Mouse (Mus musculus): ENCODE data around the gene Gm17268. TPM values are rescaled to one million over a fixed set of nuclear protein-coding genes. Genes with fewer than 3 reads are reported as not detected.

The Gm17268 gene
- not detected for polyA plus RNA-seq (2017; shearing (Covaris generic))

DNA sequence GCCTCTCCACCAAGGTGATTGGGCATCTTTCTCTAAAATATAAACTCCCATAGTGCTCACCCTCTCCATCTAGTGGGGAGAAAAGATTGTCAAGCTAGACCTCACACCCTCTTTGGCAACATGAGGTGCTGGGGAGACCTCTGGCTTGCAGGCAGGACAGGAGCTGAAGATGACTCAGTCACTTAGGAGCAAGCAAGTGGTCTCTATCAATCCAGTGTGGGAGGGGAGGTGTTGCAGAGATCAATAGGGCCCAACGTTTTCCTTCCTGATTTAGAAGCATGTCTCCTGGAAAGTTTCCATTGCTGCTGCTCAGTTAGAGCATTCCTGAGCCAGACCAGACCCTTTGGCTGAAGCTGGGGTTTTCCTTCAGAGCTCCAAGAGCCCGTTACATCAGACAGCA, at the start of gene Gm17268:
Gm17268 (minus strand) TSS at position 28 of the 400 bp plus-strand sequence.
- ATAC-seq, result no peak

DNA sequence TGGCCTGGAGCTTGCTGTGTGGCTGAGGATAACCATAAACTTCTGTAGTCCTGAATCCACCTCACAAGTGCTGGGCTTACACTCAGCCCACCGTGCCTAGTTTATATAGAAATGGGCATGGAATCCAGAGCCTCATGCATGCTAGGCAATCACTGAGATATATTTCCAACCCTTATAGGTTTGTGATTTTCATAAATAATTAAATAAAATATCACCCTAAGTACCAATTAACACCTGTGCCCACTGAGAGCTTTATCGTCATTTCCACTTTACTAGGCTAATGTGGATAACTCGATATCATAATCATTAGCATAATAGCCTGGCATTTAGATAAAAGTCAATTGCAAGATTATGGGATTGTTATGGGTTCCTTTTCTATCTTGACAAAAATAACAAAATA, 46.0 kb upstream of the Gm17268 start:
- no peak for ATAC-seq

DNA sequence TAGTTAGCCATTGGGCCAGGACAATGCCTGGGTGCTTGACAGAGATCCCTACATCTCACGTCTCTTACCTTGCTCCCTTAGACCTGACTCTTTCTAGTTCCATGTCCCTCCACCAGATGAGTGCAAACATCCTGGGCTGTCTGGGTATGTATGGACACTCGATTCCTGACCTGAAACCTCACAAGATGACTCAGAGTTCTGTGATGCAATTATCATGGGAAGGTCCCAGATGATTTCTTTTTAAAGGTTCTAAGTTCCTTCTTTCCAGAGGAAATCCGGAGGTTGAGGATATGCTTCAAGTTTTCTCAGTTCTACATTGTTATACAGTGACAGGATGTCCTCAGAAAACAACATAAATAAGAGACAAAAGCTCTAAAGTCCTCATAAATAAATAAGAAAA, 42.5 kb upstream of the Gm17268 start:
- ATAC-seq, result no peak

DNA sequence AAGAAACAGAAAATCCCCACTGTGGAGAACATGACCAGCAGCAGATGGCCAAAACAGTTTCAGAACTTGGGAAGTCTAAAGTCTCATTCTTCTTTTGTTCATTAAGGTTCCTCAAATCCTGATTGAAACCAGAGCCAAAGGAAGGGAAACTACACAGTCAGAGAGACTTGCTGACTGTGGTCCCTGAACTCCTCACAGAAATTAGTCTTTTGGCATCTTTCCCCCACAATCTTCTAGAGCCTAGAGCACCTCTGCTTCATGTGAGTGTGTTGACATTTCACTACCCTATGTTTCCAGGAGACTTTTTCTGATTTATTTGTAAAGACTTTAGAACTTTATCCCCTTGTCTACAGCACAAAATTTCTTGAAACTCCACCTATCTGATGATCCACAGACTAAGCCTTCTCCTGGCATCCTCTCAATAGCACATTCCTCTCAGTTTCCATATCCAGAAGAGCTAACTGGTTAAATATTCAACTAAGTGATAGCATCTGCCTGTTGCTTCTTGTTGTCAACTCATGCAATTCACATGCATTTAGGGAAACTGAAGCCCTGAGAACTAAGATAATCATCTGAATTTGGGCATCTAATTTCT, 39.9 kb upstream of the Gm17268 start:
- no peak for ATAC-seq

DNA sequence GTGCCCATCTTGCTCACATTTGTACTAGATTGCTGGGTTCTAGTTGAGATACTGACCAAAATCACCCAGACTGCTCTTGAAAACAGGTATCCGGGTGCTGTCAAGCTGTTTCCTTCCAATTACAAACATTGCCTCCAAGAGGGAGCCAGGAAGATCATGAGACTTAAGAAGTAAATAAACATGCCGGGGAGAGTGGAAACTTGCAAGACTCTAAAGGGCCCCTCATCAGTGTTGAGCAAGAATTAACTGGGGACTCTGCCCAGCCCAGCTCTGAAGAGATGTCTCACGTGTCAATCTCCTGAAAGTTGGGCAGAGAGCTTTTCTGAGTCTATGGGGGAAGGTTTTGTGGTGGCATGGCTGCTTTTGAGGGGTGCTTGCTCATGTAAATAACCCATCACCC, 38.7 kb upstream of the Gm17268 start:
- ATAC-seq, result no peak

DNA sequence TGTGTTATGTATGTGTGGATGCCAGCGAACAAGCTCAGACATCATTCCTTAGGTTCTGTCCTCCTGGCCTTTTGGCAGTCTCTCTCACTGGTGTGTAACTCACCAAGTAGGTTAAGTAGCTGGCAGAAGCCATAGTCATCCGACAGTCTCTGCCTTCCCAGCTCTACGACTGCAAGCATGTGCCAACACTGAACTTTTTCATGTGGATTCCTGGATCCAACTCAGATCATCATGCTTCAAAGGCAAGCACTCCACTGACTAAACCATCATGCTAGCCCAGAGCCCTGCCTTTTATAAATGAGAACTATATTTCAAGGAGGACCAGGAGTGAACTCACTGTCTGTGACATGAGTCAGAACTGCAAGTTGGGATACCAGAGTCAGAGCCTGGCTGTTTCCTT, 35.3 kb upstream of the Gm17268 start:
- no peak for ATAC-seq

DNA sequence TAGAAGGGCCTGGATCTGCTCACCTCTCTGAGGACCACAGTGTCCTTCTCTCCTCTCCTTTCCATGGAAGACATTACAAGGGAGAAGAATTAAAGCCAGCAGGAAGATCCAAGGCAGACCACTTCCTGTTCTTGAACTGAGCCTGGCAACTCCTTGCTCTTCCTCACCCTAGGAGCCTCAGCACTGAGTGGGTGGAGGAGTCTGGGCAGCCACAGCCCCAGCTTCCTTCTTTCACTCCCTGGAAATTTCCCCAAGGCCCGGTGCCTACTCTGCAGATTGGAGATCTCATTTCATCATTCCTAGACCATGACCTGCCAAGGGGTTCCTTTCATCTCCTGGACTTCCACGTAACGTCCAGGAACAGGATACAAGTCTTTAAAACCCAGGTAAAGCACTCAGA, 34.6 kb upstream of the Gm17268 start:
- ATAC-seq, result no peak

DNA sequence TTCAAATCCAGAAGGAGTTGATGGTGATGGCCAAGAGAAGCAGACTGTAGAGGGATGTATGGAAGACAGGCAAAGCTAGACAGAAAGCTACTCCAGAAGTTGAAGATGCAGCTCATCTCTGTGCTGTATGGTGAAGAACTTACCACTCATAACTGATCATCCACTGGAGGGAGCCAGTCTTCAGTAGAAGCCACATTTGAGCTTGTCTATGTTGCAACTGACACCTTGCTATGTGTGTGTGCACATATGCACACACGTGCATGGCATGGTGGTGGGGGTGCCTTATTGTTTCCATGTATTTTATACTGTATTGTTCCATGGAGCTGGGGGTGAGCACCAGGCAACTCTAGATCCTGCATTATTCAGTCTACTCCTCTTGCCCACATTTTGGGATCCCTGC, 34.0 kb upstream of the Gm17268 start:
- ATAC-seq, result no peak

DNA sequence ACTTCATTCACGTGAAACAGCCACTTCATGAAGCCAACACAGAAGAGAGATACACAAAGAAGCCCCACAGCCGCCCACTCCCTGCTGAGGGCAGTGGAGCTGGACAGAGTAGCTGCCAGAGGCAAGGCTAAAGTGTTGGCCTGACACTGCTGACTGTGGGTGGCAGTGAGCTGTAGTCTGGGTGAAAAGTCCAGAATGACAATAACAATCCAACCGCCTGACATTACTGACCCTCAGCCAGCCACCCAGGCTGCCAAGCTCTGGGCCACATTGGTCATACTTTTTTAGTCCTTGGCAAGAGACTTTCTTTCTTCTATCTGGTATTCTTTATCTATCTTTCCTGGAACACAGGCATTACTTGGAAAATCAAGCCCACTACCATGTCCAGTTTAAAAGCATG, 32.7 kb upstream of the Gm17268 start:
- no peak for ATAC-seq

DNA sequence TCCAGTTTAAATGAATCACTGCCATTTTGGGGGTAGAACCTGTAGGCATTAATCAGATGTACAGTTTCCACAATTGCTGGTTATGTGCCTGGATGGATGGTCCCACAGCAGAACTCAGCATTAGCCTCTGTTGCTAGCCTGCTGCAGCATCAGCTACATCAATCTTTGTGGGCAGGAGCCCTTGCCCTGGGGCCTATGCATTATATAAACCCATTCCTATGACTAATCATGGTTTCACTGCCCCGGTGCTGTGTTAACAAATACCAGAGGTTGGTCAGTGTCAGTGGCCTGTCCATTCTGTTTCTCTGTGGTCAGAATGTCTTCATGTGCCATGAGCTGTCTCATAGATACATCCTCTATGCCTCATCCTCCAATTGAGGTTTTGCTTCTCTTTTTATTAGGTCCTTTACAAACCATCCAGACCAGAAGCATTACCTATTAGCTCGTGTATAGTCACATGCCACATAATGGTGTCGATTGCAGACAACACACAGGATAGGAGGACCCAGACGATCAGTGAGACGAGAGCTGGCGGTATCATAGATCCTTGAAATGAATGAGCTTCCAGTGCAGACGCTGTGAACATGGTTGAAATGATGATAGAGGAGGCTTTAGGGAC, 28.7 kb upstream of the Gm17268 start:
- no peak for ATAC-seq

DNA sequence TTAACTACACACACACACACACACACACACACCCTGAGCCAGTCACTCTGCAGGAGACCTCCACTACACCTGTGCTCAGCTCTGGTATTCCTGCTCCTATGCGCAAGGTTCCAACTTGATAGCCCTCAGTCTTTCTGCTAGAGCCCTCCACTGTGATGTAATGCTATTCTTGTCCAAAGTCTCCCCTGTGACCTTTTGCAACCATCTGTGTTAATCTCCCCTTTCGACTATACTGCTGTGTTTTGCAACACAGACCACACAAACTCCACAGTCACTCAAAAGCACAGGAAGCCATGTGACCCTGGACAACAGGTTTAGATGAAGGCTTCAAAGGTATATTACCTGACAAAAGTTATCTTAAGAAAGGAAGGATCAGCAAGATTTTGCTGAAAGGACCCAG, 25.1 kb upstream of the Gm17268 start:
- no peak for ATAC-seq

DNA sequence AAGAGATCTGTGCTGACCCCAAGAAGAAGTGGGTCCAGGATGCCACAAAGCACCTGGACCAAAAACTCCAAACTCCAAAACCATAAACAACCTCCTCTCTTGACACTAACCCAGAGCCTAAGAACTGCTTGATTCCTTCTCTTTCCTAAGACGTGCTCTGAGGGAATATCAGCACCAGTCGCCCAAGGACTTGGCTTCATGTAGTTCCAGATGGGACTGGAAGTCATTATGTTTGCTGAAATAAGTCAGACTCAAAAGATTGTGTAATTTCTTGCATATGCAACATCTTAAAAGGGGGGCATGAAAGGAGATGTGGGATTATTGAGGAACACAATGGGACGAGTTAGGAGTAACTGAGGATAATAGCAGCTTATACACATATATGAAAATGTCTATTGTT, 23.9 kb upstream of the Gm17268 start:
- no peak for ATAC-seq

DNA sequence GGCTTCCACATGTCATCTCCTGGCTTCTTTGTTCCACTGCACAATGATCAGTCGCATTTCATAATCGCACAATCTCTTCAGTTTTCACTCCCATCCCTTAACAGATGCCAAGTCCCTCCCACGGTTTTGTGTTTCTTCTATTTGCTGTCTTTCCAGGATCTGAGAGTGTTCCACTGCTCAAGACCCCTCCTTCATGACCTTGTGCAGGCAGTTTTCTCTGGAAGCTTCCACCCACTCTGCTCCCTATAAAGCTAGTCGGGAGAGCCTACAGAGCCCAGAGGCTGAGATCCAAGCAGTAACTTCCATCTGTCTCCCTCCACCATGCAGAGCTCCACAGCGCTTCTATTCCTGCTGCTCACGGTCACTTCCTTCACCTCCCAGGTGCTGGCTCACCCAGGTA, 19.3 kb upstream of the Gm17268 start, which contains the start of gene Ccl11:
Ccl11 (plus strand) TSS at position 178 of the 400 bp plus-strand sequence.
- ATAC-seq, result no peak

DNA sequence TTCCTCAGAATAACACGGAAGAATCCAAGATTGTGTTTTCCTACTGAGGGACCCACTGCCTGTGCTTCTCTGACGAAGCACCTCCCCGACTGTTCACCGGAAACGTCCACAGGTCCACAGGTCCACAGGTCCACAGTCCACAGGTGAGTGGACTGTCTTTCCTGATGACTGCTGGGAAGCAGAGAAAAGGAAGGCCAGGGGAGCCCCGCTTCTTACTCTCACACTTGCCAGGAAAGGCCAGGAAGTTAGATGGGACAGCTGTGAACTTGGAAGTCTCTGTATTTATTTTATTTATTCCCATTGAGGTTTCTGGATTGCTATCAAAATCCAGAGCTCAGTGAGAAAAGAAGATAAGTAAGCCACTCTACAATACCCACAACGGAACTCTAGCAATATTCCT, 15.5 kb upstream of the Gm17268 start:
- ATAC-seq, result no peak

DNA sequence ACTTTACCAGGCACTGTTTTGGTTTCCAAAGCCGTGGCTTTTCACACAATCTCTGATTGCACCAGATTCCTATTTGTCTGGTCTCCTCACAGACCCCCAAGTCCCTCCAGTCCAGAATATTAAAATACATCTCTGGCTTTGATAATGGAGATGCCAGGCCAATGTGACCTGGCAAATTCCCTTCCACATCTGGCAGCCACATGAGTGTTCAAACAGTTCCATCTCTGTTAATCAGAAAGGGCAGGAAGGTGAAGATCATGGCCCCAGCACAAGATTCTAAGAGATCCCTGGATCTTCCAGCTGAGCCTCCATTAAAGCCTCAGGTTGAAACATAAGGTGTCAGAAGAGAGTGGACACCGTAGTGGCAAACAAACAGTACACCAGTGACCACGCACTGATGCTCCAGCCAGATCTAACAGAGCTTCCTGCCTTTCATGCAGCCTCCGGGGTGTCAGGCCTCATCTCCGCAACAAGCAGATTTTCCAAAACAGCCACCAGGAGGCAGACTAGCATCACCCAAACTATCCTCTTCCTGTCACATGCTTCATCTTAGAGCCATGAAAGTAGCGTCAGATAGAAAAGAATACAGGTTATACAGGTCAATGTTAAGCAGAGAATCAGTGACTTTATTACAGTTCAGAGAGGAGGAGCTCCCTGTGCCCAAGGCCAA, 9.5 kb upstream of the Gm17268 start:
- ATAC-seq, result peak; percentile 63

DNA sequence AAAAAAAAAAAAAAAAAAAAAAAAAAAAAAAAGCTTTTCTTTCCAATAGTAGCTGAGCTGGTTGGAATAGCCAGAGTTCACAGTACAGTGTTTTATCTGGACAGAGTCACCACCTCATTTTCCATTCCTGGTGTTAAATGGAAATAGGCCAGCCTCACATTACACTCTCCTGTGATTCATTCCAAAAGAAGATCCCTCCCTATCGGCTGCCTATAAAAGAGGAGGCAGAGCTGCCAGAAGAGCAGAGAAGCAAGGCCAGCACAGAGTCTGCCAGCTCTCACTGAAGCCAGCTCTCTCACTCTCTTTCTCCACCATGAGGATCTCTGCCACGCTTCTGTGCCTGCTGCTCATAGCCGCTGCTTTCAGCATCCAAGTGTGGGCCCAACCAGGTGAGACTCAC, 7.1 kb upstream of the Gm17268 start, which contains the start of gene Ccl7:
Ccl7 (plus strand) TSS at position 242 of the 400 bp plus-strand sequence.
- ATAC-seq, result no peak

DNA sequence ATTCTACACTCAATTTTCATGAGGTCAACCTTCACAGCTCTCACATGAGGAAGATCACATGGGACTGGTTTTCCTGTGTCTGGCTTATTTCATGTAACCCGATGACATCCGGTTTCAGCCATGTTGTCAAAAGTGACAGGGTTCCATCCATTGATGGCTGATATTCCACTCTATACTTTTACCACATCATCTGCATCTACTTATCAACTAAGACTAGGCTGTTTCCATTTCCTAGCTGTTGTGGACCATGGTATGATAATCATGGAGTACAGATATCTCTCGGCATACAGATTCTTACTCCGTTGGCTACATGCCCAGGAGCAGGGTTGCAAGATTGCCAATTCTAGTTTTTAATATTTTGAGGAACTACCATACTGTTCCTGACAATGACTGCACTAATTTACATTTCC, 3.3 kb upstream of the Gm17268 start:
- no peak for ATAC-seq

DNA sequence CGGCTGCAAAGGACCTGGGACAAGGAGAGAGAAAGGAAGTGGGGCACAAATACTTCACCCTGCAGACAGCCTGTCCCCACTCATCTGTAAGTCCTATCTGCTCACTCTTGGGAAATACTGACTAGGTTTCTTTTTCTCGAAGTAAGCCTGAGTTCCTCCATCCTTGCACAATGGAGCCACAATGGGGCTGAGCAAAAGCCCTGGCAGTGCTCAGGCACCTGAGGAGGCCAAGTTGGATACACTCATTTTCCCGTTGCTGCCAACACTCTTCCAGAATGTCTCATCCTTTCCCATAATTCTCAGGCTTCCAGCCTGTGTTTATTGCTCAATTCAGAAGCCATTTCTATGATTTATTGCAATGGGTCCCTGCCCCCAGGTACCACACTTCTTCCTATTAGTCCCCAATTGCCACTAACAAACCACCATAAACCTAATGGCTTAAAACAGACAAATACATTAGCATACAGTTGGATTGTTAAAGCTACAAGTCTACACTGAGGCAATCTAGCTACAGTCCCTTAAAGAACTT, 834 bp upstream of the Gm17268 start:
- no peak for ATAC-seq

DNA sequence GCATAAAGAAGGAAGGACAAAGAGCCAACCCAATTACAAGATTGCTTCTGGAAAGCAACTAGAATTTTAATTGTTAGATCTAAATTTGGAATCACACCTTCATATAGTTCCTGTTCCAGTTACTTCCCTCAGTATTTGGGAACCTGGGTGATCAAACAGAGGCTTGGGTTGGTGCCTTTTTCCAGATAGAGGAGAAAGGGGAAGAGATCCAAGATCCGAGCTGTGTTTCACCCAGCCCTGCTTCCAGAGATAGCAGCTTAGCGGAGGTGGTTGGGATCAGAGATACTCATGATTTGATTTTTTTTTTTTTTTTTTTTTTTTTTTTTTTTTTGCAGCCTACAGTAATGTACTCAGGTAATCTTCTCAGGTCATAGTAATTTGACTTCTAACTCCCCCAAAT, 2.5 kb downstream of the Gm17268 start:
- no peak for ATAC-seq

DNA sequence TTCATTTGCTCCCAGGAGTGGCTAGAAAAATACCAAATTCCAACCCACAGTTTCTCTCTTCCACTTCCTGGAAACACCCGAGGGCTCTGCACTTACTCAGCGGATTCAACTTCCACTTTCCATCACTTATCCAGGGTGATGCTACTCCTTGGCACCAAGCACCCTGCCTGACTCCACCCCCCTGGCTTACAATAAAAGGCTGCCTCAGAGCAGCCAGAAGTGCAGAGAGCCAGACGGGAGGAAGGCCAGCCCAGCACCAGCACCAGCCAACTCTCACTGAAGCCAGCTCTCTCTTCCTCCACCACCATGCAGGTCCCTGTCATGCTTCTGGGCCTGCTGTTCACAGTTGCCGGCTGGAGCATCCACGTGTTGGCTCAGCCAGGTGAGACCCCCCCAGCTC, 3.0 kb downstream of the Gm17268 start, which contains the start of gene Ccl2:
Ccl2 (plus strand) TSS at position 216 of the 400 bp plus-strand sequence.
- no peak for ATAC-seq

DNA sequence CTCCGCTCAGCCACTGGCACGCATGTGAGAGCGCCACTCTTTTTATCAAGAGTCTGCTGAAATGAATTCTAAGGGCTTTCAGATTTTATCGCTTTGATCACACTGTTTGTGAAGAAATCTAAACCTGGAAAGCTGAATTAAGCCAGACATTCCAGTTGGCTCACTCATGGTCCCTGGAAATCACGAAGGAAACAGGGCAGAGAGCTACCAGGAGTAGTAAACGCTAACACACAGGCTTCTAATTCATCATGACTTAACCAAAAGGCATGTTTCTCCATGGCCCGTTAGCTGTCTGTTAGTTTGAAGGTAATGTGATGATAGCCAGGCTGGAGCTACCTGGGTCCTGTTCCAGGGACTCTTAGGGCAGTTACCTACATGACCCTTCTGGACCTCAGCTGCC, 3.9 kb downstream of the Gm17268 start:
- ATAC-seq, result no peak

DNA sequence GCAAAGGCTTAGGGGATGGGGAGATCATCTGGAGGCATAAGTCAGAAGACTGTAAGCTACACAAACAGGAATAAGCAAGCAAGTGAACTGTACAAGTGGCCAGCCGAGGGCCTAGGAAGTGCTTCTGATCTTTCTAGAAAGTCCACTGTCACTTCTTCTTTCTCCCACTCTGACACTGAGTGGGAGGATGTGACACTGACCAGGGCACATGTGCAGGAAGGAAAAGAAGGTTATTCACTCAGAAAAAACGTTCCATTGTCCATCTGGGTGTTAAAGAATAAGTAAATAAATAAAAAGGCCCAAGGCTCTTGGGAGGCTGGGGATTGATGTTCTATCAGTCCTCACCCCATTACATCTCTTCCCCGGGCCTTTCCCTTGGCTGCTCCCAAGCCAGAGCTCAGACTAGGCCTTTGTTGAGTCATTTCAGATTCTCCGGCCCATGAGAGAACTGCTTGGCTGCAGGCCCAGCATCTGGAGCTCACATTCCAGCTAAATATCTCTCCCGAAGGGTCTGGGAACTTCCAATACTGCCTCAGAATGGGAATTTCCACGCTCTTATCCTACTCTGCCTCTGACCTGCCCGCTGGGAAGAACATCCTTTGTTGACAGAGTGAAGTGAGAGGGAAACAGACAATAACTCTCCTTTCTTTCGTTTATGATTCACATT, 5.6 kb downstream of the Gm17268 start:
- no peak for ATAC-seq

DNA sequence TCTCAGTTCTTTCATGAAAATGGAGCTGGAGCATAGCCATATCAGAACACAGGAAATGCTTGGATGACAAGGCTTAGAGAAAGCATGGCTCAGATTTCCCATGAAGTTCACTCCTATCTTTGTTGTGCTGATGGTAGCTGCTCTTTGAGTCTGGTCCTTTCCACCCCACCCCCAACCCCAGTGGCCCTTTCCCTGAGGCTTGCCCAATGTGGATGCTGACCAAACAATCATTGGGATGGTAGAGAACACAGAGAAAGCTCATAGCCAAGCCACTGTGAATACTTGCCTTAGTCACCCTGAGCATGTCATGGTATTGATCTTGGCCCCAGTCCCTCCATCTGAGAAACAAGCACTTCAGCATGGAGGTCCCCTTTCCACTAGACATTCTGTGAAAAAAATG, 6.2 kb downstream of the Gm17268 start:
- ATAC-seq, result no peak

Measured in activated CD4-positive, CD25-positive, alpha-beta regulatory T cell, adult 4 months (primary cell).